Mouse (Mus musculus) embryonic fibroblast, embryonic 13.5 days (primary cell): ENCODE data around the gene Mmab. TPM values are rescaled to one million over a fixed set of nuclear protein-coding genes. Genes with fewer than 3 reads are reported as not detected.
A peak's percentile ranks its signal among the peaks of the same experiment; 100 is the strongest.

ENCODE experiments used
- H3K27ac ChIP-seq: 2 replicates; pipeline ENCODE4 v1.5.1; 2012; ENCODE audit warnings: low read length, control low read depth, inconsistent platforms; ENCODE audit not compliant: insufficient read depth
- H3K4me1 ChIP-seq: 2 replicates; pipeline ENCODE4 v1.6.1; 2011; ENCODE audit warnings: low read length; ENCODE audit not compliant: control insufficient read depth, insufficient read depth
- H3K4me3 ChIP-seq: 2 replicates; pipeline ENCODE4 v1.5.1; 2011; ENCODE audit warnings: mild to moderate bottlenecking, control low read depth, low read length; ENCODE audit not compliant: insufficient read depth
- CTCF ChIP-seq: IDR thresholded peaks from 2 replicates; pipeline ENCODE4 v1.5.1; 2011; ENCODE audit warnings: mild to moderate bottlenecking, control low read depth, low read length, moderate library complexity, borderline replicate concordance; ENCODE audit not compliant: insufficient read depth
- POLR2A ChIP-seq: IDR thresholded peaks from 2 replicates; pipeline ENCODE4 v1.6.1; 2011; ENCODE audit warnings: low read depth, mild to moderate bottlenecking, control low read depth, low read length, moderate library complexity
- polyA plus RNA-seq: library from polyadenylated mRNA; stranded (reverse); fragments of >200 nt; gene quantifications from 2 replicates; pipeline ENCODE4 v1.2.4, GENCODE M21; 2011; ENCODE audit warnings: low read depth; ENCODE audit not compliant: missing spikeins, insufficient read length

The Mmab gene
- polyA plus RNA-seq, 1 experiment: 18.7 TPM

GRCm38 (mm10) chr5:114467019-114467418 is 23.2 kb upstream of the Mmab start:
- H3K27ac ChIP-seq: no peak overlapping the region
- H3K4me3 ChIP-seq: no peak overlapping the region
- no peaks in the 10 kb centered on the region for H3K4me1 ChIP-seq
- no peak for TF ChIP-seq POLR2A
- no peak for TF ChIP-seq CTCF

- no peak overlapping the region for H3K4me3 ChIP-seq
- TF ChIP-seq CTCF (no peak), POLR2A (no peak)
- no peak overlapping the region for H3K27ac ChIP-seq
- H3K4me1 ChIP-seq: no peaks in the 10 kb centered on the region
Measured at GRCm38 (mm10) chr5:114465641-114466040, 21.8 kb upstream of the Mmab start.

- Histone ChIP-seq H3K4me1 (no peaks in the 10 kb centered on the region), H3K4me3 (no peak overlapping the region), H3K27ac (no peak overlapping the region)
- TF ChIP-seq CTCF: no peak
- TF ChIP-seq POLR2A: no peak
Measured at GRCm38 (mm10) chr5:114464561-114464960, 20.7 kb upstream of the Mmab start.

GRCm38 (mm10) chr5:114462067-114463040 is 18.5 kb upstream of the Mmab start:
- H3K27ac ChIP-seq: no peak overlapping the region
- no peaks in the 10 kb centered on the region for H3K4me1 ChIP-seq
- TF ChIP-seq CTCF (no peak), POLR2A (no peak)
- no peak overlapping the region for H3K4me3 ChIP-seq

- TF ChIP-seq POLR2A (no peak), CTCF (peak; percentile 91)
- H3K4me1 ChIP-seq: no peaks in the 10 kb centered on the region
- no peak overlapping the region for H3K27ac ChIP-seq
- no peak overlapping the region for H3K4me3 ChIP-seq
Measured at GRCm38 (mm10) chr5:114461238-114461637, 17.4 kb upstream of the Mmab start.

- Histone ChIP-seq H3K4me1 (no peaks in the 10 kb centered on the region), H3K27ac (no peak overlapping the region), H3K4me3 (no peak overlapping the region)
- TF ChIP-seq CTCF: no peak
Measured at GRCm38 (mm10) chr5:114456995-114457605, 13.2 kb upstream of the Mmab start.

GRCm38 (mm10) chr5:114456287-114456686 is 12.4 kb upstream of the Mmab start:
- no peak overlapping the region for H3K4me3 ChIP-seq
- TF ChIP-seq CTCF (no peak), POLR2A (no peak)
- H3K4me1 ChIP-seq: no peaks in the 10 kb centered on the region
- no peak overlapping the region for H3K27ac ChIP-seq

- H3K4me3 ChIP-seq: no peak overlapping the region
- no peaks in the 10 kb centered on the region for H3K4me1 ChIP-seq
- TF ChIP-seq POLR2A: no peak
- TF ChIP-seq CTCF: no peak
- no peak overlapping the region for H3K27ac ChIP-seq
Measured at GRCm38 (mm10) chr5:114449011-114449410, 5.2 kb upstream of the Mmab start.

GRCm38 (mm10) chr5:114444368-114444692 is 470 bp upstream of the Mmab start:
- H3K4me1 ChIP-seq: no peaks in the 10 kb centered on the region
- TF ChIP-seq CTCF: no peak
- no peak for TF ChIP-seq POLR2A
- no peak overlapping the region for H3K27ac ChIP-seq
- H3K4me3 ChIP-seq: peak overlapping the region; percentile 85

GRCm38 (mm10) chr5:114435588-114435987 is 8.3 kb downstream of the Mmab start:
- Histone ChIP-seq H3K4me1 (no peaks in the 10 kb centered on the region), H3K4me3 (no peak overlapping the region), H3K27ac (no peak overlapping the region)
- TF ChIP-seq POLR2A: no peak
- no peak for TF ChIP-seq CTCF
